Mouse (Mus musculus) adrenal gland, postnatal 4 days (tissue): ENCODE results near the gene Elmo3. TPM values are rescaled to one million over a fixed set of nuclear protein-coding genes. Genes with fewer than 3 reads are reported as not detected.

Source experiments
- DNase-seq, 2 experiments: peaks; one replicate each; pipeline ENCODE4 v3.0.0; 2021 to 2022; ENCODE audit warnings: low spot score in 2 of 2, mixed read lengths in 2 of 2
- total RNA-seq, 2 experiments: library from RNA; stranded (reverse); gene quantifications; 2 replicates each; pipeline ENCODE4 v1.2.3; 2021

The Elmo3 gene
- total RNA-seq, 2 experiments from 2014 or later: 9.2 to 13.6 TPM

DNA sequence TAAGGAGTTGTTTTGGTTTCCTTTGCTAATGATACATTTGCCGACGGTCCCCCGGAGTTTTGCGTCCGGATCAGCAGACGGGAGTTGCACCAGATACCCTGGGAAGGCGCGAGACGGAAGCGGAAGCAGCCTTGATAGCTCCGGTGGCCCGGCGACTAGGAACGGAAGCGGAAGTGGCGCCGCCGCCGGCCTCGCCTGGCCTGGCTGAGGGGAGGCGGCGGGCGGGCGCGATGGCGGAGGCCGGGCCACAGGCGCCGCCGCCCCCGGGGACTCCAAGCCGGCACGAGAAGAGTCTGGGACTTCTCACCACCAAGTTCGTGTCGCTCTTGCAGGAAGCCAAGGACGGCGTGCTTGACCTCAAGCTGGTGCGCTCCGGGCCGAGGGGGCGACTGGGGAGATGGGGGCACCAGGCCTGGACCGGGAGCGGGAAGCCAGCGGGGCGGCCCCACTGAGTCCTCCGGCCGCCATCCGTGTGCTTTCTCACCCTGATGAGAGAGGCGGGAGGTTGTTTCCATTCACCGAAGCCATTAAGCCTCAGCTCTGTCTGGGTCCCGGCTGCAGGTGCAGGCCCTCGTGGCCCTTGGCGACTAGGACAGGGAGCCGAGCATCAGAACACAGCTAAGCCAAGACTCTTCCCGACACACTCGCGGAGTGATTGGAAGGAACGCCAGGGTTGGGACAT is 7.7 kb upstream of the Elmo3 start, which contains the start of gene E2f4:
E2f4 (plus strand) TSS at position 153 of the 682 bp plus-strand sequence.
- DNase-seq: peak; percentile 85 to 88

DNA sequence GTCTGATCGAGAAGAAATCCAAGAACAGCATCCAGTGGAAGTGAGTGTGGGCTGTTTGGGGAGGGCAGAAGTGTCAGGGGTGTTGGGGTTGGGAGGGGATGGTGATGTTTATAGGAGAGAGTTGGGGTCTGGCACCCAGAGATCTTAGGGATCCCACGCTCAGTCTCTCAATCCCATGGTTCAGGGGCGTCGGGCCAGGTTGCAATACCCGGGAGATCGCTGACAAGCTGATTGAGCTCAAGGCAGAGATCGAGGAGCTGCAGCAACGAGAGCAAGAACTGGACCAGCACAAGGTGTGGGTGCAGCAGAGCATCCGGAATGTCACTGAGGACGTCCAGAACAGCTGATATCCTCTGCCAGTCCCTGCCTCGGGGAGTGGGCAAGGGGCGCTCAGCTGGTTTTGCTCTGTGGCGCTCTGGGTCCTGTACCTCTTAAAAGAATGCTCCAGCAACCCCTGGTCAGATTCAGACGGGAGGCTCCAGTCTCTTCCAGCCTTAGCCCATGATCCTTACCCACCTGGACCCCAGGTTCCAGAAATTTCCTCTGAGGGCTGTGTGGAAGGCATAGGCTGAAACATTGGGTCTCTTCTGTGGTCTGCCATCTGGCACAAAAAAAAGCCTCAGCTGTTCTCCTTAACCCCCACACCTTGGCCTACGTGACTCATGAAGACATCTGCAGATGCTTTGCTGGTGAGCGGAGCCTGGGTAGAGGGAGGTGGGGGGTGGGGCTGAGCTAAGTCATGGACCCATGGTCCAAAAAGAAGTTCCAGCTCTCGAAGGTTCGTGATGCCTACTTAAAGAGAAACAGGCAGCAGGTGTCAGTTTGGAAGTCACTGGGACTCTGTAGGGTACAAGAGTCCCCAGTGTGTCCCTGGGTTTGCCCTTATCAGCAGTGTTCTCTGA is 6.8 kb upstream of the Elmo3 start:
- no peak for DNase-seq

GRCm38 (mm10) chr8:105299962-105300361 is 5.4 kb upstream of the Elmo3 start:
- no peak for DNase-seq

GRCm38 (mm10) chr8:105303396-105303795 is 2.0 kb upstream of the Elmo3 start:
- DNase-seq: no peak

- no peak for DNase-seq
These were observed 1.5 kb upstream of the Elmo3 start for GRCm38 (mm10) chr8:105303874-105304273.

GRCm38 (mm10) chr8:105304325-105305210 is 833 bp upstream of the Elmo3 start:
- no peak for DNase-seq

DNA sequence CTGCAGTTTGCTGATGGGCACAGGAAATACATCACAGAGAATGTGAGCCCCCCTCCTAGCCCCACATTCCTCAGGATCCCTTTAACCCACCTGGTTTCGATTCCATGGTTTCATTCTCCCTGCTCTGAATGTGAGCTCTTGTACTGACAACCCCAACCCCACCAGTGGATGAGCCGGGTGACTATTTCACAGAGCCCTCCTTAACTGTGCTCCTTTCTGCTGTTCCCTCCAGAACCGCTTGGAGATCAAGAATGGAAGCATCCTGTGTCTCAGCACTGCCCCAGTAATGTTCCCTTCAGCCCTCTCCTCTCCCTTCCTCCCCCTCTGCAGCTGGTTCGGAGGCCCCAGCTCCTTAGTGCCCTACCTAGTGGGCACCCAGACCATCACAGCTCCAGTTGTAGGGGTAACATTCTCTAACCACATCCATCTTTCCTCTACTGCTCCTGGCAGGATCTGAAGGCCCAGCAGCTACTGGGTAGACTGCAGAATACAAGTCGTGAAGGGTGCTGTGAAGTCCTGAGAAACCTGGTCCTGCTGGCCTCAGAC is 818 bp downstream of the Elmo3 start:
- DNase-seq: no peak

GRCm38 (mm10) chr8:105307670-105308069 is 2.3 kb downstream of the Elmo3 start:
- no peak for DNase-seq

- DNase-seq: no peak
These were observed 3.0 kb downstream of the Elmo3 start for GRCm38 (mm10) chr8:105308428-105308827.

DNA sequence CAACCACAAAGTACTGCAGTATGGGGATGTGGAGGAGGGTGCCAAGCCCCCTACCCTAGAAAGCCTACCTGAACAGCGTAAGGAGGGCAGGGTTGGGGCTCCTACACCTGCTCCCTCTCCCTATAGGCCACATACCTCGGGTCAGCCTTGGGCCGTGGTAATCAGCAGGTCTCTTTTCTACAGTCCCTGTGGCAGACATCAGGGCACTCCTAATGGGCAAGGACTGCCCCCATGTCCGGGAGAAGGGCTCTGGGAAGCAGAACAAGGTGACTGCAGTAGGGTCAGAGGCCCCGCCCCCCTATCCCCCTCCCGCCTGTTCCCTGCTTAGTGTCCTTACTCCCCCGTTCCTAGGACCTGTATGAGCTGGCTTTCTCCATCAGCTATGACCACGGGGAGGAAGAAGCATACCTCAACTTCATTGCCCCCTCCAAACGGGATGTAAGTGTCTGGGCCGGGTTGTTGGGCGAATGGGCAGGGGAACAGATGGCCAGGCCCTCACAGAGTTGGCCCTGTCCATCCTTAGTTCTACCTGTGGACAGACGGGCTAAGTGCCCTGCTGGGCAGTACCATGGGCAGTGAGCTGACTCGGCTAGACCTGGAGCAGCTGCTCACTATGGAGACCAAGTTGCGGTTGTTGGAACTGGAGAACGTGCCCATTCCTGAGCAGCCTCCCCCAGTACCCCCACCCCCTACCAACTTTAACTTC is 3.9 kb downstream of the Elmo3 start:
- DNase-seq: no peak

DNA sequence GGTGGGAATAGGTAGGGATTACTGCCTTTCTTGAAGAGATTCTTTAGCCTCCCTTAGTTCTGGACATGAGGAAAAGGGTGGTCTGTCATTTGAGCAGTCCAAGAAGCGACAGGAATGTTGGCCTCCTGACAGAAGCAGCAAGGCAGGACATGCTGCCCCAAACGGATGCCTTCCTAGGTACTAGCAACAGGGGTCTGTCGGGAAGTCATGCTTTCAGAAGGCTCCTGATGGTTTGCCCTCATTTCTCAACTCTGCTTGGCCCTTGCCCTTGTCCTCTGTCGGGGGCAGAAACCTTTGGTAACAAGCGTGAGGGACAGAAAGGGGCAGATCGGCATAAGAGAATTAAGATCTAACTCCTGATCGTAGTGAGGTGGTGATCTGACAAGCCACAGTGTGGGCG is 4.7 kb downstream of the Elmo3 start:
- DNase-seq: no peak

DNA sequence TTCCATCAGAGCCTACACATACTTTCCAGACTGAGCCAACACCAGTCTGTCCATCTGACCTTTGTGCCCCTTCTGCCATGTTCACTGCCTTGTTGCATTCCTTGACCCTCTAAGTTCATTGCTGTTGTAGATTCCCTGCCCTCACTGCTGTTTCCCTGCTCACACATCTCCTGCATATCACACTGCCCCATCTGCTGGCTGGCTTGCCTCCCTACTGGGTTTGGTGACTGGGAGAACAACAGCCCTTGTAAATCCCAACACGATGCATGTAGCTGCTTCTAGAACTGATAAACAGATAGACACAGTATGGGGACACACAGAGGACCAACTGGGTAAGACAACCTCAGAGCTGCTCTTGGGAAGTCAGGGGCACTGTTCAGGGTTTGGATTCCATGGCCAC is 6.3 kb downstream of the Elmo3 start:
- no peak for DNase-seq

- DNase-seq: no peak
These were observed 7.6 kb downstream of the Elmo3 start for GRCm38 (mm10) chr8:105312891-105313481.

- no peak for DNase-seq
These were observed 8.4 kb downstream of the Elmo3 start for GRCm38 (mm10) chr8:105313622-105314402.

DNA sequence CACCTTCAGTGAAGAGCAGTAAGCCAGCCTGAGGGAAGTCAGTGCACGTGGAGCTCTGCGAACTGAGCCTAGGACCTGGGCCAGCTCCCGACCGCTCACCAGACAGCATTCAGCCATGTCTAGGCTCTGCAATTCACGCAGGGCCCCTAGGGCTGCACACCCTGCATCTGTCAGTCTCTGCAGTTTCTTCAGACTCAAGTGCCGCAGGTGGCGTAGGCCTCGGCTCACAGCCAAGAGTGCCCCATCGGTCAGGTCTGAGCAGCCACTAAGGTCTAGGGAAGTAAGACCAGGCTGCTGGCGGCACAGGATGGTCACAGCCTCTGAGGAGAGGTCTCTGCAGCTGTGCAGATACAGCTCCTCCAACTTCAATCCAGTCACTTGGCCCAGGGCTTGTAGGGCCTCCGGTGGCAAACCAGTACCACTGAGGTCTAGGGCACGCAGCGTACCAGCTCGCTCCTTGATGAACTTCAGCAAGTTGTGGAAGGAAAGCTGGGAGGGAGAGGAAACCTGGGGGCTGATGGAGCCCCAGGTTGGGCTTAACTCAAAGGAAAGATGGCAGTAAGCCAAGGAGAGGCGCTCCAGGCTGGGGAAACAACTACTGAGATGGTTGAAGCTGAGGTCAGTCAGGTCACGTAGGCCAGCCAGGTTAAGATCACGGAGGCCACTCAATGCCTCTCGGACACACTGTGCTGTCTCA is 9.8 kb downstream of the Elmo3 start:
- no peak for DNase-seq

DNA sequence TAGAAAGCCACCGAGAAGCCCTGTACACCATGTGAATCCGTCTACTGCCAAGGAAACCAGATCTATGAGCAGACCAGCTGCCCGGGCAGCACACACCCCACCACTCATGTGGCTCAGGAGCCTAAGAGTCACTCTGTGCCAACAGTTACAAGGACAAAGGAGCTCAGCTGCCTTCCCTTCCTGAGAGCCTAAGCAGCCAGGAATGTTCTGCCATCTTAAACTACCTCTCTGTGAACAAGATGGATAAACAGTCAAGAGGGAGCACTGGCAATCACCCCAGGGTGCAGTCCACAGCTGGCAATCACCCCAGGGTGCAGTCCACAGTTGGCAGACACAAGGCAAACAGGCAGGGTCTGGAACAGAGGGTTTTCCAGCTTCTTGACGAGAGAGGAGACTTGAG is 12.5 kb downstream of the Elmo3 start:
- DNase-seq: no peak

DNA sequence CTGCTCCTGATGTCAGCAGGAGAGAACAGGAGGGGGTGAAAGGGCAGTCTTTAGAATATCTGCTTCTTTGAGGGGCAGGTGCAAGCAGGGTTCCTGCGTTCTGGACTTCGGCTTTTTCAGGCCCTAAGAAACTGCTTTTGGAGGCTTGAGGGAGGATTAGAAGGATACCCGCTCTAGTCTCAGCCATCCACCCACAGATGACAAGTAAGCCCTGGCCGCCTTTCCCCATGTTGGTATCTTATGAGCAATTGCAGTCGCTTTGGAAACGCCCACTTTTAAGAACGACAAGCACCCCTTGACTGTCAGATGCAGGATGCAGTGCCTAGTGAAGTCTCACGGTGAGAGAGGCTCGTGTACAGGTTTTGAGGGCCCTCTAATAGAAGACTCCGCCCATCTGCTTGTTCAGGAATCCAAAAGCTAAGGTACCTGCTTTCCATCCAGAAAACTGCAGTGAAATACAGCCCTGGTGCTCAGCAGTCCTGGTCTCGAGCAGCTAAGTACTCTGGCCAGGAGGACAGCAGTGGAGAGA is 13.3 kb downstream of the Elmo3 start:
- no peak for DNase-seq

GRCm38 (mm10) chr8:105323183-105323582 is 17.8 kb downstream of the Elmo3 start:
- no peak for DNase-seq
